Mouse (Mus musculus) G1E (cell line): ENCODE results near the gene Tspan5. TPM values are rescaled to one million over a fixed set of nuclear protein-coding genes. Genes with fewer than 3 reads are reported as not detected.

ENCODE experiments used
- ATAC-seq: 2 replicates; pipeline ENCODE4 v1.8.0; 2016; ENCODE audit warnings: mild to moderate bottlenecking; ENCODE audit not compliant: insufficient number of reproducible peaks, poor library complexity, low FRiP score, severe bottlenecking; ENCODE audit errors: extremely low read depth
- DNase-seq: peaks from one replicate; pipeline ENCODE4 v3.0.0; 2012; ENCODE audit warnings: low spot score
- H3K27me3 ChIP-seq: 2 replicates; pipeline ENCODE4 v1.6.1; 2012; ENCODE audit warnings: mild to moderate bottlenecking, low read length, inconsistent platforms; ENCODE audit not compliant: insufficient read depth
- H3K36me3 ChIP-seq: replicated peaks from 2 replicates; pipeline ENCODE3; 2012; ENCODE audit warnings: mild to moderate bottlenecking, inconsistent platforms
- H3K4me1 ChIP-seq: 2 replicates; pipeline ENCODE4 v1.6.1; 2012; ENCODE audit warnings: low read depth, low read length, inconsistent platforms, mixed read lengths; ENCODE audit not compliant: insufficient read depth
- H3K4me3 ChIP-seq: 2 replicates; pipeline ENCODE4 v1.5.1; 2012; ENCODE audit warnings: low read depth, mild to moderate bottlenecking, inconsistent platforms, low read length, moderate library complexity, mixed read lengths
- H3K9me3 ChIP-seq: replicated peaks from 2 replicates; pipeline ENCODE4 v1.6.1; 2012; ENCODE audit warnings: inconsistent platforms
- CTCF ChIP-seq: IDR thresholded peaks from 2 replicates; pipeline ENCODE4 v1.5.1; 2012; ENCODE audit warnings: low read depth, low read length, inconsistent platforms, mixed read lengths
- GATA1 ChIP-seq: IDR thresholded peaks from 2 replicates; pipeline ENCODE4 v1.6.1; 2012; ENCODE audit warnings: borderline replicate concordance, low read length, inconsistent platforms, mixed read lengths
- GATA2 ChIP-seq: IDR thresholded peaks from 2 replicates; pipeline ENCODE4 v1.6.1; 2012; ENCODE audit warnings: low read depth, low read length, inconsistent platforms, borderline replicate concordance
- POLR2AphosphoS5 ChIP-seq: IDR thresholded peaks from 2 replicates; pipeline ENCODE4 v1.6.1; 2012; ENCODE audit warnings: low read depth, low read length, inconsistent platforms; ENCODE audit not compliant: insufficient replicate concordance
- TAL1 ChIP-seq: conservative IDR thresholded peaks from 2 replicates; pipeline ENCODE4 v1.6.1; 2012; ENCODE audit warnings: low read depth, low read length, inconsistent platforms, mixed read lengths
- polyA plus RNA-seq: library from polyadenylated mRNA; stranded (reverse); fragments of >175 nt; gene quantifications from 2 replicates; pipeline ENCODE4 v1.2.3, GENCODE M21; 2012
- total RNA-seq, 2 experiments: library from RNA; stranded (forward) in 1 of 2; stranded (reverse) in 1 of 2; fragments of 200-1000 nt in 1 of 2; fragments of >200 nt in 1 of 2; fragmentation: Nextera tagmentation in 1 of 2; gene quantifications; 2 replicates each; pipeline ENCODE4 v1.2.3; 2014 to 2017

Tspan5 gene
- total and polyA plus RNA-seq, 3 experiments, result 0.05 TPM; not detected in 2

DNA sequence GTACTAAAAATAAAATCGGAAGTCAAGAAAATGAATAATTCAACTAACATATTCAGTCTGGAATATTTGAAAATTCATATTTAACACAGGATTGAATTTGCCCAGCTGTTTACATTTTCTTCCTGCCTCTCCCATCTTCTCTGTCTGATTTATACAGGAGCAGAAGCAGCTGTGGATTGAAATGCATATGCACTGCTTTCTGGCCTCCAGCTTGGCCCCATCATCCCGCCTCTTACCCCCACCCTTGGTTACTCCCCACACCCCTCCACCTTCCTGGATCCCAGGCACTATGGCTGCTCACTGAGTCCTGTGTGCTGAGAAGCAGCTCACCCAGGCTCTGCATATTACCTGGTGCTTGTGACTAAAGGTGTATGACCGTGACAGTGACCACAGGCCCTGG is 13.2 kb upstream of the Tspan5 start:
- Histone ChIP-seq H3K27me3 (peaks cover 6% of the 10 kb centered on the region), H3K4me1 (no peaks in the 10 kb centered on the region), H3K36me3 (no peaks in the 10 kb centered on the region), H3K9me3 (no peaks in the 10 kb centered on the region), H3K4me3 (no peak overlapping the region)
- DNase-seq, result no peak
- no peak for ATAC-seq
- TF ChIP-seq GATA1, result no peak
- no peak for TF ChIP-seq CTCF
- no peak for TF ChIP-seq POLR2AphosphoS5

DNA sequence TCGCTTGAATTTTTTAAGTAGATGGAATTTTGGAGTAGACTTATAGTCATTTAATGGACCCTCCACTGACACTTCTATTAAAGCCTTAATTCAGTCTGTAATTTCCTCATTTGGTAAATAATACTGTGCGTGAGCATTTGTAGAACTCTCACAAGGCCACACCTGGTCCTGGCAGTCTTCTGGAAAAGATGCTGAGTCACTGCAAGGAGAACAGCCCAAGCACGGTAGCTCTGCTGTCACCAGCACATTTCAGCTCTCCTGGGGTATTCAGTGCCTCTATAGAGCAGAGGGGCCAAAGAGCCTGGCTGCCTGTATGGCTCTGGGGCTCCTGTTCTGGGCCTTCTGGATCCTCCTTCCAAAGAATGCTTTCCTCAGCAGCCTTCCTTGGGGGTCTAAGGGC is 11.2 kb upstream of the Tspan5 start:
- H3K36me3 ChIP-seq, result no peaks in the 10 kb centered on the region
- no peaks in the 10 kb centered on the region for H3K9me3 ChIP-seq
- peaks cover 6% of the 10 kb centered on the region for H3K27me3 ChIP-seq
- no peaks in the 10 kb centered on the region for H3K4me1 ChIP-seq
- ATAC-seq, result no peak
- no peak for DNase-seq
- TF ChIP-seq GATA2 (no peak), CTCF (no peak), POLR2AphosphoS5 (no peak), GATA1 (no peak), TAL1 (no peak)
- H3K4me3 ChIP-seq, result no peak overlapping the region

DNA sequence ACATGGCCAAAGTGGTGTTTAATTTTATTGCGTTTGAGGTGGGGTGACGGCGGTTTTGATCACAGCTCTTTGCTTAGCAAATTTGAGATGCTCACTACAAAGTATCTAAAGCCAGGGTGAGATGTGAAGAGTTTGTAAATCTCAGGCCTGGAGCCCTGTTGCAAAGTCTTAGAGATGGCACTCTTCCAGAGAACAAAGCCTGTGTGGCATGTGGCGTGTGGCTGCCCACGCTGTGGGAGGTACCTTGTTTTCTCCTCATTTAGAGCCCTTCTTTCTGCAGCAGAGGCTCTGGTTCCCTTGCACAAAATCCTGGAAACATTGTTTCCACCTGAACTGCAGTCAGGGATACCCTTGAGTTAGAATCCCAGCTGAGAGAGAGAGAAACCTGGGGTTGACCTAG is 6.2 kb upstream of the Tspan5 start:
- Histone ChIP-seq H3K4me3 (no peak overlapping the region), H3K4me1 (no peaks in the 10 kb centered on the region), H3K27me3 (no peaks in the 10 kb centered on the region), H3K9me3 (no peaks in the 10 kb centered on the region), H3K36me3 (no peaks in the 10 kb centered on the region)
- TF ChIP-seq TAL1, result no peak
- TF ChIP-seq POLR2AphosphoS5, result no peak
- TF ChIP-seq CTCF, result no peak
- TF ChIP-seq GATA2, result no peak
- no peak for TF ChIP-seq GATA1
- no peak for DNase-seq
- no peak for ATAC-seq

DNA sequence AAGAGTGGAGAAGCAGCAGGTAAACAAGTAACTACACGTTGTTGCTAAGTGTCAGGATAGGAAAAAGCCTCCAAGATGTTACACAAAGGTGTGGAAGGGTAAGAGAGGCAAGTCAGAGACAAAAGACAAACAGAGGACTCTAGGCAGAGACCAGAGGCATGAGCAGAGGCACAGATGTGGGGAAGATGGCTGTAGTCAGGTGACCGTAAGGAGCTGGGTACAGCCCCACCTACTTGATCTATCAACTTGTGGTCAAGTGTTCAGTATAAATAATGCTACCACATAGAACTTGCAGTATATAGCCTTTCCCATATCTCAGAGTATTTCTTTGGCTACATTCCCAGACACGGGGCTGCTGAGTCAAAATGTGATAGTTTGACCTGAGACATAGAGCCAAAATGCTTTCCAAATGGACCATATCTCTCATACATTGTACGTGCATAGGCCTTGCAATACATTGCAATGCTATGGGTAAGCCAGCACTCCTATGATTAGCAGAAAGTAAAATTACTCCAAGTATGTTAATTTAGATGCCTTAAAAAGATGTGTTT is 2.8 kb upstream of the Tspan5 start:
- no peak for DNase-seq
- no peak for ATAC-seq
- H3K27me3 ChIP-seq, result peaks cover 15% of the 10 kb centered on the region; the same call in 1 of the 2 replicates
- H3K36me3 ChIP-seq, result no peaks in the 10 kb centered on the region
- H3K4me3 ChIP-seq, result no peak overlapping the region
- H3K9me3 ChIP-seq, result peaks cover 12% of the 10 kb centered on the region
- TF ChIP-seq GATA1 (no peak), CTCF (no peak), TAL1 (no peak)
- H3K4me1 ChIP-seq, result no peaks in the 10 kb centered on the region

DNA sequence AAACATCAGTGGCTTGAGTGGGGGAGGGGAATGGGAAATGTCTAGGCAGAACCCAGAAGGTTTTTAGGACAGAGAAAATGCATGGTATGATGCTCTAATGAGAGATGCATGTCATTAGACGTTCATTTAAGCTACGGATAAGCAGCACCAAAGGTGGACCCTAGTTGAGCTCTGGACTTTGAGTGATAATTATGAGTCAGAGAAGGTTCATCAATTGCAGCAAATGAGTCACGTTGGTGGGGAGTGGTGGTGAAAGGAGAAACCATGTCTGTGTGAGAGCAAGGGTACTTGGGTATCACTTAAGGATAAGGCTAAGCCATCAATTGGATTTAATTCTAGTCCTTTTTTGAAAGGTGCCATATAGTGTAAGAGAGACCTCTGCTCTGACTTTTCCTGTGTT is 1.7 kb upstream of the Tspan5 start:
- Histone ChIP-seq H3K4me1 (no peaks in the 10 kb centered on the region), H3K27me3 (peaks cover 15% of the 10 kb centered on the region; the same call in 1 of the 2 replicates), H3K36me3 (no peaks in the 10 kb centered on the region), H3K9me3 (peaks cover 12% of the 10 kb centered on the region), H3K4me3 (no peak overlapping the region)
- ATAC-seq (no peak), DNase-seq (no peak)
- no peak for TF ChIP-seq POLR2AphosphoS5
- TF ChIP-seq GATA1, result no peak
- no peak for TF ChIP-seq CTCF
- no peak for TF ChIP-seq TAL1
- TF ChIP-seq GATA2, result no peak

DNA sequence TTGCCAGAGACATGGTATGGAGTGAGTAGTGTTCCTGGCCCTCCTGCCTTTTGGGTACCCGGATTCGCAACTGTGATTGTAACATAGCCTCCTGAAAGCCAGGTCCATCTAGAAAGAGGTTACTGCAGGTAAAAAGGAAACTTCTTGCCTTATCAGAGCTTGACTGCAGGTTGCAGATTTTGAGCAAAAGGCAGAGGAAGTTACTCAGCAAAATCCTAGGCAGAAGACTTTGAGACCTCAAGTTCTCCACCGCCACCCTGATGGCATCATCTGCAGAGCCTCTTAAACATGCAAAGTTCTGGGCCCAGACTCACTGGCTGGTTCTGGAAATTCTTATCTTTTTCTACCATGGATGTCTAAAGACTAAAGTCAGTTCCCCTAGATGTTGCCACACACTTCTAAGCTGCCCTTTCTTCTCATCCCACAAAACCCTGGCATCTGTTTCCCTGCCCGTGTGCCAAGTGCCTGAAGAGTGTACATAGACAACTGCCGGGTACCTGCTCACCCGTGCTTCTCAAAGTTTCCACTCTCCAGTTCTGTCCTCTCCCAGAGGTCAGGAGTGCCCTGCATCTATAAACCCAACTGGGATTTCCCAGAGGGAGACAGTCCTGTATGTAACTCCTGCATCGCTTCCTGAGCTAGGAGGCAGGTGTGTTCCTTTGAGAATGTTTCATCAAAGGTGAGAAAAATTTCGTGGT is 1.0 kb upstream of the Tspan5 start:
- DNase-seq, result no peak
- Histone ChIP-seq H3K4me3 (no peak overlapping the region), H3K27me3 (peaks cover 15% of the 10 kb centered on the region; the same call in 1 of the 2 replicates), H3K4me1 (no peaks in the 10 kb centered on the region), H3K36me3 (no peaks in the 10 kb centered on the region), H3K9me3 (peaks cover 12% of the 10 kb centered on the region)
- no peak for ATAC-seq
- TF ChIP-seq CTCF, result no peak
- no peak for TF ChIP-seq TAL1
- no peak for TF ChIP-seq GATA2
